Comparison of ENCODE assay signal across 27 mouse cellular contexts in genomic region chr3:153072200-153072919, GRCm38 (mm10).
DNase-seq lines count a peak whose midpoint lies in the region; ATAC-seq and TF ChIP-seq lines count a peak whose summit lies in the region.
"Had no signal": no experiment of that assay in that cellular context is flagged by ENCODE, and none has a peak within 500 bp of the region (broad histone marks: within the 10 kb centered on the region; RNA-seq: fewer than 3 reads in every experiment).

No protein-coding gene starts in this region.

- no peak overlapping the region for H3K4me3 ChIP-seq in forebrain, embryonic 11.5 days (ENCODE audit: low read depth, low read length)
- H3K4me3 ChIP-seq in forebrain, embryonic 12.5 days (replicated peaks): no peak overlapping the region
- no peak overlapping the region for H3K4me3 ChIP-seq in intestine, embryonic 14.5 days (ENCODE audit: low read depth, low read length)
- H3K4me3 ChIP-seq in intestine, embryonic 16.5 days (ENCODE audit: low read length): no peak overlapping the region
- no peak overlapping the region for H3K4me3 ChIP-seq in midbrain, embryonic 16.5 days (ENCODE audit: low read depth, low read length)
- no peak overlapping the region for H3K4me3 ChIP-seq in midbrain, postnatal 0 days (ENCODE audit: low read depth, low read length)
- H3K4me3 ChIP-seq in gastrocnemius, adult 2 months: no peak overlapping the region
- H3K4me3 ChIP-seq: embryonic facial prominence, embryonic 12.5 days; heart, adult 2 months; heart, embryonic 13.5 days; hindbrain, embryonic 13.5 days; intestine, embryonic 15.5 days; limb, embryonic 13.5 days; liver, embryonic 12.5 days; midbrain, embryonic 10.5 days; neural tube, embryonic 15.5 days had no signal

- H3K9ac ChIP-seq in forebrain, embryonic 11.5 days (ENCODE audit: low read length): no peak overlapping the region
- H3K9ac ChIP-seq in forebrain, embryonic 12.5 days: no peak overlapping the region
- H3K9ac ChIP-seq in intestine, embryonic 14.5 days (ENCODE audit: low read length): no peak overlapping the region
- no peak overlapping the region for H3K9ac ChIP-seq in intestine, embryonic 16.5 days (ENCODE audit: low read depth, low read length)
- H3K9ac ChIP-seq in midbrain, embryonic 16.5 days (ENCODE audit: low read depth, low read length): no peak overlapping the region
- H3K9ac ChIP-seq in midbrain, postnatal 0 days (replicated peaks; ENCODE audit: low read length, poor library complexity, severe bottlenecking): no peak overlapping the region
- H3K9ac ChIP-seq: embryonic facial prominence, embryonic 12.5 days; heart, embryonic 13.5 days; hindbrain, embryonic 13.5 days; intestine, embryonic 15.5 days; limb, embryonic 13.5 days; liver, embryonic 12.5 days; neural tube, embryonic 15.5 days had no signal

- no peak for DNase-seq in forebrain, embryonic 11.5 days (ENCODE audit: low spot score)
- peak; percentile 32 for DNase-seq in intestine, embryonic 14.5 days (ENCODE audit: low spot score)
- no peak for DNase-seq in midbrain, postnatal 0 days (ENCODE audit: low spot score)
- no peak for DNase-seq in gastrocnemius, adult 2 months
- DNase-seq: adrenal gland, adult 8-10 months; cerebellum, adult 2 months; cerebellum, postnatal 25 days; gastrocnemius, postnatal 25 days; heart, adult 2 months; heart, postnatal 14 days; kidney, postnatal 36 days; lung, adult 18-20 months; lung, postnatal 10 days; right cerebral cortex, postnatal 25 days; thymus, postnatal 14 days had no signal

- H3K4me2 ChIP-seq in forebrain, embryonic 11.5 days (ENCODE audit: low read depth, low read length, severe bottlenecking): no peak overlapping the region
- H3K4me2 ChIP-seq in forebrain, embryonic 12.5 days: no peak overlapping the region
- H3K4me2 ChIP-seq in intestine, embryonic 14.5 days (ENCODE audit: low read length): no peak overlapping the region
- no peak overlapping the region for H3K4me2 ChIP-seq in intestine, embryonic 16.5 days (ENCODE audit: low read depth, low read length)
- H3K4me2 ChIP-seq in midbrain, embryonic 16.5 days (ENCODE audit: low read length): no peak overlapping the region
- H3K4me2 ChIP-seq in midbrain, postnatal 0 days (ENCODE audit: low read depth, low read length, poor library complexity, severe bottlenecking): no peak overlapping the region
- H3K4me2 ChIP-seq: embryonic facial prominence, embryonic 12.5 days; heart, embryonic 13.5 days; hindbrain, embryonic 13.5 days; intestine, embryonic 15.5 days; limb, embryonic 13.5 days; liver, embryonic 12.5 days; neural tube, embryonic 15.5 days had no signal

- H3K27me3 ChIP-seq in forebrain, embryonic 11.5 days (ENCODE audit: control insufficient read depth, insufficient read depth, low read length): peaks cover 2% of the 10 kb centered on the region; the same call in 1 of the 2 replicates
- H3K27me3 ChIP-seq in forebrain, embryonic 12.5 days: peaks cover 6% of the 10 kb centered on the region; the same call in 1 of the 2 replicates
- no peaks in the 10 kb centered on the region for H3K27me3 ChIP-seq in intestine, embryonic 14.5 days (replicated peaks; ENCODE audit: control insufficient read depth, insufficient read depth, low read length)
- no peaks in the 10 kb centered on the region for H3K27me3 ChIP-seq in intestine, embryonic 16.5 days (replicated peaks; ENCODE audit: control insufficient read depth, insufficient read depth, low read length)
- H3K27me3 ChIP-seq in midbrain, embryonic 16.5 days (ENCODE audit: control insufficient read depth, insufficient read depth, low read depth, low read length): no peaks in the 10 kb centered on the region
- H3K27me3 ChIP-seq in midbrain, postnatal 0 days (ENCODE audit: insufficient read depth, low read length): no peaks in the 10 kb centered on the region
- H3K27me3 ChIP-seq: embryonic facial prominence, embryonic 12.5 days; intestine, embryonic 15.5 days; limb, embryonic 13.5 days; neural tube, embryonic 15.5 days had no signal

- WGBS in forebrain, embryonic 11.5 days: 27% methylated on average over 10 of the region's 10 CpGs
- WGBS in forebrain, embryonic 12.5 days: 12% methylated on average over 10 of the region's 10 CpGs
- 69% methylated on average over 10 of the region's 10 CpGs for WGBS in intestine, embryonic 14.5 days
- WGBS in intestine, embryonic 16.5 days: 65% methylated on average over 10 of the region's 10 CpGs
- WGBS in midbrain, embryonic 16.5 days: 30% methylated on average over 10 of the region's 10 CpGs
- WGBS in midbrain, postnatal 0 days: 25% methylated on average over 10 of the region's 10 CpGs

- ATAC-seq in forebrain, embryonic 11.5 days (replicated peaks; ENCODE audit: low FRiP score): peak; percentile 65; the same call in 1 of the 2 replicates
- no peak for ATAC-seq in forebrain, embryonic 12.5 days (ENCODE audit: low FRiP score)
- ATAC-seq in intestine, embryonic 14.5 days (replicated peaks; ENCODE audit: low FRiP score, low TSS enrichment, low read depth): no peak
- ATAC-seq in intestine, embryonic 16.5 days: no peak
- ATAC-seq in midbrain, embryonic 16.5 days: no peak
- ATAC-seq in midbrain, postnatal 0 days (ENCODE audit: low FRiP score): no peak
- ATAC-seq: activated CD4-positive, CD25-positive, alpha-beta regulatory T cell, adult 4 months; intestine, embryonic 15.5 days had no signal

- H3K27ac ChIP-seq in forebrain, embryonic 11.5 days (ENCODE audit: low read depth, low read length): no peak overlapping the region
- H3K27ac ChIP-seq in forebrain, embryonic 12.5 days: no peak overlapping the region
- no peak overlapping the region for H3K27ac ChIP-seq in intestine, embryonic 14.5 days (ENCODE audit: low read depth)
- H3K27ac ChIP-seq in intestine, embryonic 16.5 days (ENCODE audit: low read length): no peak overlapping the region
- H3K27ac ChIP-seq in midbrain, embryonic 16.5 days (ENCODE audit: low read length): 0 out of 2 replicates have a peak overlapping the region, but pooled peaks have one; percentile 14
- H3K27ac ChIP-seq in midbrain, postnatal 0 days (ENCODE audit: low read depth, low read length): no peak overlapping the region
- H3K27ac ChIP-seq in gastrocnemius, adult 2 months: no peak overlapping the region
- H3K27ac ChIP-seq: embryonic facial prominence, embryonic 12.5 days; heart, adult 2 months; heart, embryonic 13.5 days; hindbrain, embryonic 13.5 days; intestine, embryonic 15.5 days; limb, embryonic 13.5 days; liver, embryonic 12.5 days; midbrain, embryonic 10.5 days; neural tube, embryonic 15.5 days had no signal

- no peaks in the 10 kb centered on the region; the same call in 1 of the 2 replicates for H3K4me1 ChIP-seq in forebrain, embryonic 11.5 days (replicated peaks; ENCODE audit: control insufficient read depth, insufficient read depth, low read length)
- H3K4me1 ChIP-seq in forebrain, embryonic 12.5 days: peaks cover 6% of the 10 kb centered on the region
- no peaks in the 10 kb centered on the region for H3K4me1 ChIP-seq in intestine, embryonic 14.5 days (replicated peaks; ENCODE audit: control insufficient read depth, insufficient read depth, low read length)
- no peaks in the 10 kb centered on the region for H3K4me1 ChIP-seq in intestine, embryonic 16.5 days (ENCODE audit: control insufficient read depth, insufficient read depth, low read length)
- no peaks in the 10 kb centered on the region for H3K4me1 ChIP-seq in midbrain, embryonic 16.5 days (ENCODE audit: control insufficient read depth, insufficient read depth, low read length)
- H3K4me1 ChIP-seq in midbrain, postnatal 0 days (ENCODE audit: insufficient read depth, low read length): no peaks in the 10 kb centered on the region
- H3K4me1 ChIP-seq: embryonic facial prominence, embryonic 12.5 days; intestine, embryonic 15.5 days; neural tube, embryonic 15.5 days had no signal

- no peaks in the 10 kb centered on the region for H3K9me3 ChIP-seq in forebrain, embryonic 11.5 days (ENCODE audit: control insufficient read depth, low read length)
- no peaks in the 10 kb centered on the region for H3K9me3 ChIP-seq in forebrain, embryonic 12.5 days
- no peaks in the 10 kb centered on the region for H3K9me3 ChIP-seq in intestine, embryonic 14.5 days (ENCODE audit: control insufficient read depth, low read length)
- H3K9me3 ChIP-seq in intestine, embryonic 16.5 days (ENCODE audit: control insufficient read depth, low read length): no peaks in the 10 kb centered on the region
- no peaks in the 10 kb centered on the region for H3K9me3 ChIP-seq in midbrain, embryonic 16.5 days (replicated peaks; ENCODE audit: control insufficient read depth, low read length, poor library complexity, severe bottlenecking)
- H3K9me3 ChIP-seq in midbrain, postnatal 0 days (ENCODE audit: low read length): no peaks in the 10 kb centered on the region
- H3K9me3 ChIP-seq: embryonic facial prominence, embryonic 12.5 days; heart, embryonic 13.5 days; hindbrain, embryonic 13.5 days; intestine, embryonic 15.5 days; limb, embryonic 13.5 days; liver, embryonic 12.5 days; midbrain, embryonic 10.5 days; neural tube, embryonic 15.5 days had no signal

- TF ChIP-seq CTCF in midbrain, postnatal 0 days (IDR thresholded peaks at IDR 0.05): no peak
- no peak for TF ChIP-seq CTCF in gastrocnemius, adult 2 months (IDR thresholded peaks at IDR 0.05)

- intact Hi-C loops in gastrocnemius, adult 2 months (cut with DNase I): no loop called here

- H3K36me3 ChIP-seq in forebrain, embryonic 11.5 days (ENCODE audit: control insufficient read depth, insufficient read depth, low read length): no peaks in the 10 kb centered on the region
- H3K36me3 ChIP-seq in forebrain, embryonic 12.5 days (replicated peaks): no peaks in the 10 kb centered on the region
- no peaks in the 10 kb centered on the region for H3K36me3 ChIP-seq in intestine, embryonic 14.5 days (ENCODE audit: control insufficient read depth, insufficient read depth, low read length)
- no peaks in the 10 kb centered on the region for H3K36me3 ChIP-seq in intestine, embryonic 16.5 days (ENCODE audit: control insufficient read depth, insufficient read depth, low read length)
- no peaks in the 10 kb centered on the region for H3K36me3 ChIP-seq in midbrain, embryonic 16.5 days (ENCODE audit: control insufficient read depth, insufficient read depth, low read length)
- no peaks in the 10 kb centered on the region for H3K36me3 ChIP-seq in midbrain, postnatal 0 days (ENCODE audit: insufficient read depth, low read length)
- H3K36me3 ChIP-seq: embryonic facial prominence, embryonic 12.5 days; heart, embryonic 13.5 days; hindbrain, embryonic 13.5 days; intestine, embryonic 15.5 days; limb, embryonic 13.5 days; liver, embryonic 12.5 days; midbrain, embryonic 10.5 days; neural tube, embryonic 15.5 days had no signal
